8 mouse cellular contexts compared by ENCODE assay signal in genomic region chr4:106840651-106841145, GRCm38 (mm10). TPM values are rescaled to one million over a fixed set of nuclear protein-coding genes. Genes with fewer than 3 reads are reported as not detected.
DNase-seq lines count a peak whose midpoint lies in the region; ATAC-seq and TF ChIP-seq lines count a peak whose summit lies in the region.

No protein-coding gene starts in this region.

- peaks cover 31% of the 10 kb centered on the region for H3K4me1 ChIP-seq in lung, embryonic 14.5 days (ENCODE audit: insufficient read depth)
- H3K4me1 ChIP-seq in embryonic facial prominence, embryonic 14.5 days (ENCODE audit: control insufficient read depth, insufficient read depth, low read length), result peaks cover 49% of the 10 kb centered on the region
- peaks cover 29% of the 10 kb centered on the region for H3K4me1 ChIP-seq in intestine, embryonic 16.5 days (ENCODE audit: control insufficient read depth, insufficient read depth, low read length)
- H3K4me1 ChIP-seq in neural tube, embryonic 13.5 days (replicated peaks), result peaks cover 64% of the 10 kb centered on the region

- H3K4me2 ChIP-seq in lung, embryonic 14.5 days, result peak overlapping the region; percentile 100
- peak overlapping the region; percentile 100 for H3K4me2 ChIP-seq in embryonic facial prominence, embryonic 14.5 days (ENCODE audit: low read depth, low read length)
- peak overlapping the region; percentile 88 for H3K4me2 ChIP-seq in intestine, embryonic 16.5 days (ENCODE audit: low read depth, low read length)
- peak overlapping the region; percentile 100 for H3K4me2 ChIP-seq in neural tube, embryonic 13.5 days

- ATAC-seq in lung, embryonic 14.5 days (ENCODE audit: insufficient read depth), result no peak
- no peak for ATAC-seq in embryonic facial prominence, embryonic 14.5 days (ENCODE audit: low read depth)
- ATAC-seq in intestine, embryonic 16.5 days, result no peak
- ATAC-seq in neural tube, embryonic 13.5 days (ENCODE audit: low read depth), result no peak
- no peak for ATAC-seq in megakaryocyte progenitor cell, adult 5-6 weeks (replicated peaks; ENCODE audit: poor library complexity)

- DNase-seq in lung, embryonic 14.5 days, result no peak
- no peak for DNase-seq in lung, postnatal 14 days
- DNase-seq in embryonic facial prominence, embryonic 14.5 days (ENCODE audit: low spot score), result no peak
- DNase-seq in frontal cortex, postnatal 10 days (ENCODE audit: low spot score in 2 of 2), result no peak
- no peak for DNase-seq in left cerebral cortex, postnatal 4 days

- no peaks in the 10 kb centered on the region for H3K36me3 ChIP-seq in lung, embryonic 14.5 days (ENCODE audit: insufficient read depth)
- no peaks in the 10 kb centered on the region for H3K36me3 ChIP-seq in embryonic facial prominence, embryonic 14.5 days (ENCODE audit: control insufficient read depth, insufficient read depth, low read length)
- no peaks in the 10 kb centered on the region for H3K36me3 ChIP-seq in intestine, embryonic 16.5 days (ENCODE audit: control insufficient read depth, insufficient read depth, low read length)
- H3K36me3 ChIP-seq in neural tube, embryonic 13.5 days, result no peaks in the 10 kb centered on the region

- H3K27ac ChIP-seq in lung, embryonic 14.5 days (ENCODE audit: low read depth), result peak overlapping the region; percentile 99
- H3K27ac ChIP-seq in embryonic facial prominence, embryonic 14.5 days (replicated peaks; ENCODE audit: low read depth, low read length), result peak overlapping the region; percentile 100
- H3K27ac ChIP-seq in intestine, embryonic 16.5 days (ENCODE audit: low read length), result peak overlapping the region; percentile 94
- H3K27ac ChIP-seq in neural tube, embryonic 13.5 days (replicated peaks), result peak overlapping the region; percentile 100

- H3K27me3 ChIP-seq in lung, embryonic 14.5 days (ENCODE audit: insufficient read depth, low read length), result no peaks in the 10 kb centered on the region
- no peaks in the 10 kb centered on the region for H3K27me3 ChIP-seq in embryonic facial prominence, embryonic 14.5 days (replicated peaks; ENCODE audit: control insufficient read depth, insufficient read depth, low read length)
- H3K27me3 ChIP-seq in intestine, embryonic 16.5 days (replicated peaks; ENCODE audit: control insufficient read depth, insufficient read depth, low read length), result no peaks in the 10 kb centered on the region
- no peaks in the 10 kb centered on the region for H3K27me3 ChIP-seq in neural tube, embryonic 13.5 days

- H3K9ac ChIP-seq in lung, embryonic 14.5 days, result peak overlapping the region; percentile 73
- H3K9ac ChIP-seq in embryonic facial prominence, embryonic 14.5 days (ENCODE audit: low read depth, low read length), result peak overlapping the region; percentile 83
- peak overlapping the region; percentile 79 for H3K9ac ChIP-seq in intestine, embryonic 16.5 days (ENCODE audit: low read depth, low read length)
- peak overlapping the region; percentile 97 for H3K9ac ChIP-seq in neural tube, embryonic 13.5 days

- H3K9me3 ChIP-seq in lung, embryonic 14.5 days (ENCODE audit: low read depth, low read length), result no peaks in the 10 kb centered on the region
- H3K9me3 ChIP-seq in embryonic facial prominence, embryonic 14.5 days (ENCODE audit: control insufficient read depth, low read length), result no peaks in the 10 kb centered on the region
- H3K9me3 ChIP-seq in intestine, embryonic 16.5 days (ENCODE audit: control insufficient read depth, low read length), result no peaks in the 10 kb centered on the region
- H3K9me3 ChIP-seq in neural tube, embryonic 13.5 days, result no peaks in the 10 kb centered on the region

- peak overlapping the region; percentile 49 for H3K4me3 ChIP-seq in lung, embryonic 14.5 days (ENCODE audit: low read depth, low read length)
- H3K4me3 ChIP-seq in embryonic facial prominence, embryonic 14.5 days (ENCODE audit: low read depth, low read length), result peak overlapping the region; percentile 55
- H3K4me3 ChIP-seq in intestine, embryonic 16.5 days (ENCODE audit: low read length), result peak overlapping the region; percentile 50
- H3K4me3 ChIP-seq in neural tube, embryonic 13.5 days, result peak overlapping the region; percentile 54

- no peak for TF ChIP-seq CTCF in lung, embryonic 14.5 days (IDR thresholded peaks at IDR 0.05; ENCODE audit: low read depth)

- WGBS in lung, embryonic 14.5 days, result 20% methylated on average over 6 of the region's 6 CpGs
- 15% methylated on average over 6 of the region's 6 CpGs for WGBS in embryonic facial prominence, embryonic 14.5 days
- 37% methylated on average over 6 of the region's 6 CpGs for WGBS in intestine, embryonic 16.5 days
- 18% methylated on average over 6 of the region's 6 CpGs for WGBS in neural tube, embryonic 13.5 days

- intact Hi-C loops in left cerebral cortex, postnatal 4 days (cut with DNase I), result loop anchor here (2.0 to 10.0 kb wide), 3 partner anchors 154 to 322 kb away; no protein-coding TSS in a partner anchor

RNA-seq across cellular contexts. Expression of gene Acot11, which starts 35.9 kb away (rescaled TPM):
- 0.84 and 1.1 TPM in 2 replicates for polyA plus RNA-seq in lung, embryonic 14.5 days (2014; fragmentation: Nextera tagmentation; extraction: Ambion mirVana)
- polyA plus RNA-seq in embryonic facial prominence, embryonic 14.5 days (2014; fragmentation: Nextera tagmentation; extraction: Ambion mirVana), result 4.1 and 4.2 TPM in 2 replicates
- polyA plus RNA-seq in intestine, embryonic 16.5 days (2015; fragmentation: Nextera tagmentation; extraction: Ambion mirVana), result 18.3 and 21.5 TPM in 2 replicates
- polyA plus RNA-seq in neural tube, embryonic 13.5 days (2015; fragmentation: Nextera tagmentation; extraction: Ambion mirVana), result 1.5 and 1.7 TPM in 2 replicates
- total RNA-seq in left cerebral cortex, postnatal 4 days (2021), result 1 to 10 TPM; 3.7 to 3.8 TPM
- 2.0 and 2.3 TPM in 2 replicates for total RNA-seq in megakaryocyte progenitor cell, adult 5-6 weeks (2015)
- total RNA-seq in megakaryocyte progenitor cell, adult 5-6 weeks (2017), result 2.6 and 3.2 TPM in 2 replicates
